Mouse (Mus musculus): Measurements from ENCODE around the gene C1qtnf7. TPM values are rescaled to one million over a fixed set of nuclear protein-coding genes. Genes with fewer than 3 reads are reported as not detected.

The C1qtnf7 gene
- polyA plus RNA-seq, 1 experiment from 2014 or later, result 0.95 TPM

GRCm38 (mm10) chr5:43530886-43531285 is 15.5 kb downstream of the C1qtnf7 start:
- no peak for ATAC-seq
- Histone ChIP-seq H3K9ac (replicated peaks; ENCODE audit: low read depth, low read length) (no peak overlapping the region), H3K4me3 (replicated peaks; ENCODE audit: low read length) (no peak overlapping the region), H3K27me3 (replicated peaks; ENCODE audit: control insufficient read depth, insufficient read depth, low read length) (no peaks in the 10 kb centered on the region), H3K4me2 (ENCODE audit: low read length) (no peak overlapping the region), H3K4me1 (replicated peaks; ENCODE audit: control insufficient read depth, insufficient read depth, low read length) (no peaks in the 10 kb centered on the region), H3K27ac (ENCODE audit: low read length) (no peak overlapping the region), H3K36me3 (ENCODE audit: control insufficient read depth, insufficient read depth) (no peaks in the 10 kb centered on the region), H3K9me3 (ENCODE audit: control insufficient read depth, low read length) (no peaks in the 10 kb centered on the region)
- 88% methylated on average over 1 of the region's 1 CpGs for WGBS

- H3K4me1 ChIP-seq (replicated peaks; ENCODE audit: control insufficient read depth, insufficient read depth, low read length), result no peaks in the 10 kb centered on the region
- no peak overlapping the region for H3K27ac ChIP-seq (ENCODE audit: low read length)
- H3K9me3 ChIP-seq (ENCODE audit: control insufficient read depth, low read length), result no peaks in the 10 kb centered on the region
- no peak overlapping the region for H3K9ac ChIP-seq (replicated peaks; ENCODE audit: low read depth, low read length)
- H3K36me3 ChIP-seq (ENCODE audit: control insufficient read depth, insufficient read depth), result no peaks in the 10 kb centered on the region
- ATAC-seq, result no peak
- no peaks in the 10 kb centered on the region for H3K27me3 ChIP-seq (replicated peaks; ENCODE audit: control insufficient read depth, insufficient read depth, low read length)
- WGBS, result 88% methylated on average over 14 of the region's 14 CpGs
- no peak overlapping the region for H3K4me2 ChIP-seq (ENCODE audit: low read length)
- H3K4me3 ChIP-seq (replicated peaks; ENCODE audit: low read length), result no peak overlapping the region
Measured at GRCm38 (mm10) chr5:43538322-43539167, 23.2 kb downstream of the C1qtnf7 start.

- no peak overlapping the region for H3K4me3 ChIP-seq (replicated peaks; ENCODE audit: low read length)
- 58% methylated on average over 3 of the region's 3 CpGs for WGBS
- no peaks in the 10 kb centered on the region for H3K36me3 ChIP-seq (ENCODE audit: control insufficient read depth, insufficient read depth)
- H3K27me3 ChIP-seq (replicated peaks; ENCODE audit: control insufficient read depth, insufficient read depth, low read length), result no peaks in the 10 kb centered on the region
- no peak overlapping the region for H3K27ac ChIP-seq (ENCODE audit: low read length)
- no peak overlapping the region for H3K9ac ChIP-seq (replicated peaks; ENCODE audit: low read depth, low read length)
- no peaks in the 10 kb centered on the region for H3K4me1 ChIP-seq (replicated peaks; ENCODE audit: control insufficient read depth, insufficient read depth, low read length)
- no peak for ATAC-seq
- H3K9me3 ChIP-seq (ENCODE audit: control insufficient read depth, low read length), result no peaks in the 10 kb centered on the region
- H3K4me2 ChIP-seq (ENCODE audit: low read length), result no peak overlapping the region
Measured at GRCm38 (mm10) chr5:43539168-43539516, 23.8 kb downstream of the C1qtnf7 start.

DNA sequence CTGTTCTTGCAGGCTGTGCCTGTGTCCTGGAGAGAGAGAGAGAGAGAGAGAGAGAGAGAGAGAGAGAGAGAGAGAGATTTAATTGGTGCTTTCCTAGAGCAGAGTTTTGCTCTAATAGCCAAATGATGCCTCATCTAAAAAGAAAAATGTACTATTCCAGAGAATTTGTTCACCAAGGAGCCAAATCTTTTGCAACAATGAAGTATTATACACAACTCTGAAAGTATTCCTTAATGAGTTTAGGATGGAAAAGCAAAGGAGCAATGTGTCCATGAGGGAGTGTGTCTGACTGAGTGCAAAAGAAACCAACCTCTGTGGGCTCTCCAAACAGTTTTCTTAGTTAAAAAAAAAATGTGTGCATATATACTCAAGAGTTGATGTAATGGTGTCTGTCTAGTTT is 24.5 kb downstream of the C1qtnf7 start:
- H3K27me3 ChIP-seq (replicated peaks; ENCODE audit: control insufficient read depth, insufficient read depth, low read length), result no peaks in the 10 kb centered on the region
- peaks cover 3% of the 10 kb centered on the region; the same call in 1 of the 2 replicates for H3K9me3 ChIP-seq (ENCODE audit: control insufficient read depth, low read length)
- no peak overlapping the region for H3K4me3 ChIP-seq (replicated peaks; ENCODE audit: low read length)
- H3K4me2 ChIP-seq (ENCODE audit: low read length), result no peak overlapping the region
- no peak overlapping the region for H3K9ac ChIP-seq (replicated peaks; ENCODE audit: low read depth, low read length)
- no peak overlapping the region for H3K27ac ChIP-seq (ENCODE audit: low read length)
- H3K36me3 ChIP-seq (ENCODE audit: control insufficient read depth, insufficient read depth), result no peaks in the 10 kb centered on the region
- no peak for ATAC-seq
- no peaks in the 10 kb centered on the region for H3K4me1 ChIP-seq (replicated peaks; ENCODE audit: control insufficient read depth, insufficient read depth, low read length)

DNA sequence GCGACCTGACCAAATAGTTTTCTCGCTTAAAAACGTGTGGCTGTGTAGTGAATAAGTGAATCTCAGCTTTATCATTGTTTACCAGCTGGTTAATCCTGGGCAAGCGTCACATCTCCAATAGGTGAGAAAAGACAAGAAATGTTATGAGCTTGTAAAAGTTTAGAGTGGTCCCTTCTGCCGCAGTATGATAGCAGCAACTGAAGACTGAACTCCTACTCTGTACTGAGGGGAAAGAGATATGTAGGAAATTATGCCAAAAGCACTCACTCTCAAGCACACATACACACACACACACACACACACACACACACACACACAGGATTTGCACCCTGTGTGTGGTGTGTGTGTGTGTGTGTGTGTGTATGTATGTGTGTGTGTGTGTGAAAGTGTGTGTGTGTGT is 26.2 kb downstream of the C1qtnf7 start:
- H3K9me3 ChIP-seq (ENCODE audit: control insufficient read depth, low read length), result peaks cover 3% of the 10 kb centered on the region; the same call in 1 of the 2 replicates
- no peak overlapping the region for H3K4me2 ChIP-seq (ENCODE audit: low read length)
- ATAC-seq, result no peak
- no peaks in the 10 kb centered on the region for H3K36me3 ChIP-seq (ENCODE audit: control insufficient read depth, insufficient read depth)
- H3K9ac ChIP-seq (replicated peaks; ENCODE audit: low read depth, low read length), result no peak overlapping the region
- no peaks in the 10 kb centered on the region for H3K27me3 ChIP-seq (replicated peaks; ENCODE audit: control insufficient read depth, insufficient read depth, low read length)
- 83% methylated on average over 5 of the region's 5 CpGs for WGBS
- no peaks in the 10 kb centered on the region for H3K4me1 ChIP-seq (replicated peaks; ENCODE audit: control insufficient read depth, insufficient read depth, low read length)
- H3K27ac ChIP-seq (ENCODE audit: low read length), result no peak overlapping the region
- H3K4me3 ChIP-seq (replicated peaks; ENCODE audit: low read length), result no peak overlapping the region

- no peak for ATAC-seq
- H3K4me1 ChIP-seq (replicated peaks; ENCODE audit: control insufficient read depth, insufficient read depth, low read length), result no peaks in the 10 kb centered on the region
- no peaks in the 10 kb centered on the region for H3K36me3 ChIP-seq (ENCODE audit: control insufficient read depth, insufficient read depth)
- no peak overlapping the region for H3K9ac ChIP-seq (replicated peaks; ENCODE audit: low read depth, low read length)
- no peak overlapping the region for H3K27ac ChIP-seq (ENCODE audit: low read length)
- H3K9me3 ChIP-seq (ENCODE audit: control insufficient read depth, low read length), result peaks cover 3% of the 10 kb centered on the region; the same call in 1 of the 2 replicates
- no peak overlapping the region for H3K4me3 ChIP-seq (replicated peaks; ENCODE audit: low read length)
- no peaks in the 10 kb centered on the region for H3K27me3 ChIP-seq (replicated peaks; ENCODE audit: control insufficient read depth, insufficient read depth, low read length)
- no peak overlapping the region for H3K4me2 ChIP-seq (ENCODE audit: low read length)
- WGBS, result 58% methylated on average over 7 of the region's 7 CpGs
Measured at GRCm38 (mm10) chr5:43542246-43542845, 27.0 kb downstream of the C1qtnf7 start.

DNA sequence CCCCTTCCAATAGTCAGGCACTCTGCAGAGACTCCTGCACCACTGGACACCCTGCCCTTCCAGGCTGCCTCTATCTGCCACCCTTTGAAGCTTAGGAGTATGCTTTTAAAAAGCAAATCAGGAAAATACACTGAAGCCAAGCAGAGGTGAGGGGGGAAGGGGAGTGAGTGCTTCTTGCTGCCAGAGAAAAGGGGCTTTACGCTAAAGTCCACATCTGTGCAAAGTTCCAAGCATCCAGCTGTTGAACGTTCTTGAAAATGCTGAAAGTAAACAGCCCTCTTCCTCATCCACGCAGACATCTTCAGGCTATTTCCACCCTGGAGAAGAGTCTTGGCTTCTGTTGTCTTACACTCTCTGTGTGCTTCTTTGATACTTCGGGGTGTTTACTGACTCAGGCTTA is 34.6 kb downstream of the C1qtnf7 start:
- H3K27ac ChIP-seq (ENCODE audit: low read length), result no peak overlapping the region
- no peak for ATAC-seq
- no peaks in the 10 kb centered on the region for H3K27me3 ChIP-seq (replicated peaks; ENCODE audit: control insufficient read depth, insufficient read depth, low read length)
- no peak overlapping the region for H3K9ac ChIP-seq (replicated peaks; ENCODE audit: low read depth, low read length)
- H3K9me3 ChIP-seq (ENCODE audit: control insufficient read depth, low read length), result no peaks in the 10 kb centered on the region
- H3K4me3 ChIP-seq (replicated peaks; ENCODE audit: low read length), result no peak overlapping the region
- no peak overlapping the region for H3K4me2 ChIP-seq (ENCODE audit: low read length)
- H3K4me1 ChIP-seq (replicated peaks; ENCODE audit: control insufficient read depth, insufficient read depth, low read length), result no peaks in the 10 kb centered on the region
- H3K36me3 ChIP-seq (ENCODE audit: control insufficient read depth, insufficient read depth), result no peaks in the 10 kb centered on the region
- WGBS, result 77% methylated on average over 4 of the region's 4 CpGs

DNA sequence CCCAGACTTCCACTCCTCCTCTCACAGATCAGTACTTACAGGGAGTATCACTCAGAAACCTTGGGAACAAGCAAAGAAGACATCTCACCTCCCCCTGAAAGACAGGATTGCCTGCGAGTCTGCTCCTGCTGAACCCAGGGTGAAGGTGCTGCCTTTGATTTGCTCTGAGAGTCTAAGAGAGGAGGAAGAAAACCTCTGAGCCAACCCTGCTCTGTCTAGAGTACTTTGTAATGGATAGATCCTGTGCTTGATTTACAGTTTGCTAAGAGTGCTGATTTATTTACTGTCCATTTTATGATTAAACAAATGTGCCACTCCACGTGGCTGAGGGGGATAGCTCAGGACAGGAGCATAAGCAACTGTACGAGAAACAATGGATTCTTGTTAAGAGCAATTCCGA is 35.1 kb downstream of the C1qtnf7 start:
- H3K36me3 ChIP-seq (ENCODE audit: control insufficient read depth, insufficient read depth), result no peaks in the 10 kb centered on the region
- H3K9ac ChIP-seq (replicated peaks; ENCODE audit: low read depth, low read length), result no peak overlapping the region
- H3K27me3 ChIP-seq (replicated peaks; ENCODE audit: control insufficient read depth, insufficient read depth, low read length), result no peaks in the 10 kb centered on the region
- no peak overlapping the region for H3K4me3 ChIP-seq (replicated peaks; ENCODE audit: low read length)
- no peaks in the 10 kb centered on the region for H3K9me3 ChIP-seq (ENCODE audit: control insufficient read depth, low read length)
- H3K4me2 ChIP-seq (ENCODE audit: low read length), result no peak overlapping the region
- no peaks in the 10 kb centered on the region for H3K4me1 ChIP-seq (replicated peaks; ENCODE audit: control insufficient read depth, insufficient read depth, low read length)
- ATAC-seq, result no peak
- 60% methylated on average over 4 of the region's 4 CpGs for WGBS
- H3K27ac ChIP-seq (ENCODE audit: low read length), result no peak overlapping the region

DNA sequence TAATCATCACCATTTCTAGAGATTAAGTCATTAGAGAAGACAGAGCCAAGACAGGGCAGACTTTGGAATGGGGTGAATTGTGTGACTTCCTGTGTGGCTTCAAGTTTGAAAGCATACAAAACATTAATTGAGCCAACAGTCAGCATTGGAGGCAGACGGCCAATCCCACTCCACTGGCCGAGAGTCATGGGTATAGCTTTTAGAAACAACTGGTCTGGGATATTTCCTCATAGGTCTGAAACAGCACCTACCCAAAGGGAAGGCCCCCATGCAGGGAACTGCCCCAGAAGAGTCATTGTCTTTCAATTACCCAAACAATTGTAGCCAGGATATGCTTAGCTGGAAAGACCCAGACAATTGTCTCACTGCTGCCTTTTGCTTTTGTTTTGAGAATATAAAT is 39.5 kb downstream of the C1qtnf7 start:
- Histone ChIP-seq H3K9me3 (ENCODE audit: control insufficient read depth, low read length) (no peaks in the 10 kb centered on the region), H3K27ac (ENCODE audit: low read length) (no peak overlapping the region)
- WGBS, result 6% methylated on average over 2 of the region's 2 CpGs

More for the DNA sequence above, 39.5 kb downstream of the C1qtnf7 start:
- Histone ChIP-seq H3K36me3 (ENCODE audit: control insufficient read depth, insufficient read depth) (no peaks in the 10 kb centered on the region), H3K4me1 (replicated peaks; ENCODE audit: control insufficient read depth, insufficient read depth, low read length) (no peaks in the 10 kb centered on the region), H3K9ac (replicated peaks; ENCODE audit: low read depth, low read length) (no peak overlapping the region), H3K4me3 (replicated peaks; ENCODE audit: low read length) (no peak overlapping the region), H3K4me2 (ENCODE audit: low read length) (no peak overlapping the region), H3K27me3 (replicated peaks; ENCODE audit: control insufficient read depth, insufficient read depth, low read length) (no peaks in the 10 kb centered on the region)
- no peak for ATAC-seq
